Mouse (Mus musculus): ENCODE data around the gene Lamp1.

GRCm38 (mm10) chr8:13155358-13155757, 3.6 kb upstream of the Lamp1 start:
- TF ChIP-seq CTCF (IDR thresholded peaks at IDR 0.05; ENCODE audit: control insufficient read depth, insufficient read depth, insufficient replicate concordance, low read depth, low read length) (no peak), POLR2A (IDR thresholded peaks at IDR 0.05; ENCODE audit: control insufficient read depth, low read depth, low read length) (no peak)
